Comparison of ENCODE assay signal across 14 mouse cellular contexts in genomic region chr9:110206437-110206836, GRCm38 (mm10). TPM values are rescaled to one million over a fixed set of nuclear protein-coding genes. Genes with fewer than 3 reads are reported as not detected.
DNase-seq lines count a peak whose midpoint lies in the region; ATAC-seq and TF ChIP-seq lines count a peak whose summit lies in the region.
"Had no signal": no experiment of that assay in that cellular context is flagged by ENCODE, and none has a peak within 500 bp of the region (broad histone marks: within the 10 kb centered on the region; RNA-seq: fewer than 3 reads in every experiment).

No protein-coding gene starts in this region.

- H3K36me3 ChIP-seq in embryonic facial prominence, embryonic 10.5 days (replicated peaks) = peaks cover 100% of the 10 kb centered on the region
- peaks cover 67% of the 10 kb centered on the region for H3K36me3 ChIP-seq in forebrain, postnatal 0 days (ENCODE audit: insufficient read depth)
- H3K36me3 ChIP-seq in midbrain, embryonic 13.5 days = peaks cover 77% of the 10 kb centered on the region

- peaks cover 25% of the 10 kb centered on the region for H3K4me1 ChIP-seq in embryonic facial prominence, embryonic 10.5 days
- peaks cover 12% of the 10 kb centered on the region; the same call in 1 of the 2 replicates for H3K4me1 ChIP-seq in forebrain, postnatal 0 days (ENCODE audit: insufficient read depth)
- H3K4me1 ChIP-seq in midbrain, embryonic 13.5 days (replicated peaks) = peaks cover 16% of the 10 kb centered on the region
- H3K4me1 ChIP-seq: liver, embryonic 13.5 days had no signal

- WGBS in embryonic facial prominence, embryonic 10.5 days = 56% methylated on average over 2 of the region's 2 CpGs
- 24% methylated on average over 2 of the region's 2 CpGs for WGBS in forebrain, postnatal 0 days
- 74% methylated on average over 2 of the region's 2 CpGs for WGBS in midbrain, embryonic 13.5 days

- no peaks in the 10 kb centered on the region for H3K9me3 ChIP-seq in embryonic facial prominence, embryonic 10.5 days
- no peaks in the 10 kb centered on the region for H3K9me3 ChIP-seq in forebrain, postnatal 0 days (ENCODE audit: low read length)
- no peaks in the 10 kb centered on the region for H3K9me3 ChIP-seq in midbrain, embryonic 13.5 days
- H3K9me3 ChIP-seq: G1E; liver, embryonic 13.5 days had no signal

- no peak for TF ChIP-seq CTCF in forebrain, postnatal 0 days (IDR thresholded peaks at IDR 0.05; ENCODE audit: low read depth)

- peak overlapping the region; percentile 82 for H3K27ac ChIP-seq in embryonic facial prominence, embryonic 10.5 days (replicated peaks)
- H3K27ac ChIP-seq in forebrain, postnatal 0 days (ENCODE audit: low read depth, low read length) = peak overlapping the region; percentile 88
- peak overlapping the region; percentile 84 for H3K27ac ChIP-seq in midbrain, embryonic 13.5 days
- H3K27ac ChIP-seq: gastrocnemius, adult 2 months; liver, embryonic 13.5 days had no signal

- ATAC-seq in forebrain, postnatal 0 days = peak; percentile 32
- no peak for ATAC-seq in midbrain, embryonic 13.5 days

- no peak overlapping the region for H3K4me3 ChIP-seq in embryonic facial prominence, embryonic 10.5 days
- H3K4me3 ChIP-seq in forebrain, postnatal 0 days (ENCODE audit: low read depth, low read length) = no peak overlapping the region
- no peak overlapping the region for H3K4me3 ChIP-seq in midbrain, embryonic 13.5 days (replicated peaks)
- H3K4me3 ChIP-seq: erythroblast, embryonic 14.5 days; gastrocnemius, adult 2 months; liver, embryonic 13.5 days had no signal

- DNase-seq in brain, adult 2 months (ENCODE audit: low read depth, low spot score) = peak; percentile 66
- no peak for DNase-seq in embryonic facial prominence, embryonic 10.5 days (ENCODE audit: low spot score)
- DNase-seq in forebrain, postnatal 0 days = no peak
- DNase-seq in embryo, embryonic 10 days (ENCODE audit: low spot score) = no peak
- no peak for DNase-seq in kidney, adult 11 months
- no peak for DNase-seq in layer of hippocampus, adult 9-10 months (ENCODE audit: low spot score)
- DNase-seq: adrenal gland, adult 8-10 months; gastrocnemius, adult 2 months; heart, adult 18-20 months; kidney, postnatal 10 days; liver, embryonic 13.5 days had no signal

- no peaks in the 10 kb centered on the region for H3K27me3 ChIP-seq in embryonic facial prominence, embryonic 10.5 days (replicated peaks; ENCODE audit: low read depth, poor library complexity, severe bottlenecking)
- H3K27me3 ChIP-seq in forebrain, postnatal 0 days (ENCODE audit: insufficient read depth, low read length) = no peaks in the 10 kb centered on the region
- H3K27me3 ChIP-seq in midbrain, embryonic 13.5 days = no peaks in the 10 kb centered on the region
- H3K27me3 ChIP-seq: liver, embryonic 13.5 days had no signal

- H3K4me2 ChIP-seq in forebrain, postnatal 0 days (ENCODE audit: low read depth) = no peak overlapping the region
- no peak overlapping the region for H3K4me2 ChIP-seq in midbrain, embryonic 13.5 days (replicated peaks)
- H3K4me2 ChIP-seq: liver, embryonic 13.5 days had no signal

- peak overlapping the region; percentile 33; the same call in 1 of the 2 replicates for H3K9ac ChIP-seq in forebrain, postnatal 0 days
- no peak overlapping the region for H3K9ac ChIP-seq in midbrain, embryonic 13.5 days (replicated peaks)
- H3K9ac ChIP-seq: liver, embryonic 13.5 days had no signal

RNA-seq across cellular contexts. Expression of gene Cspg5, which starts 37.1 kb away (rescaled TPM):
- 2.1 and 2.3 TPM in 2 replicates for polyA plus RNA-seq in embryonic facial prominence, embryonic 10.5 days (2016; fragmentation: Nextera tagmentation; extraction: Ambion mirVana)
- total RNA-seq in forebrain, postnatal 0 days (2014; rRNA removed) = 365 and 387 TPM in 2 replicates
- 234 and 280 TPM in 2 replicates for polyA plus RNA-seq in forebrain, postnatal 0 days (2015; fragmentation: Nextera tagmentation; extraction: Ambion mirVana)
- 58.9 and 70.2 TPM in 2 replicates for polyA plus RNA-seq in midbrain, embryonic 13.5 days (2015; fragmentation: Nextera tagmentation; extraction: Ambion mirVana)

Comparison
In these comparisons a context has a peak if more than half of its experiments do, and no peak if none do; other contexts are left out.
1. RNA of gene Cspg5, which starts 37.1 kb away (polyA plus RNA-seq): 234 to 280 TPM in forebrain, postnatal 0 days and 58.9 to 70.2 TPM in midbrain, embryonic 13.5 days; 2.1 to 2.3 TPM in embryonic facial prominence, embryonic 10.5 days; every median in the first group is over 10 times any median in the second.
2. Peak in every context shown above with its lines, with median percentiles within 50 percentile points of each other: H3K27ac ChIP-seq.